Mouse (Mus musculus) spleen, adult 2 months (tissue): ENCODE measurements around the gene Frmd6. TPM values are rescaled to one million over a fixed set of nuclear protein-coding genes. Genes with fewer than 3 reads are reported as not detected.

ENCODE experiments used
- DNase-seq, 2 experiments: peaks; one replicate each; pipeline versions ENCODE4 v3.0.0 to v3.0.0-alpha.2; 2012 to 2021; ENCODE audit warnings: low spot score in 2 of 2, low read depth in 1 of 2
- H3K27ac ChIP-seq: fragments of 200-500 bp; 2 replicates; pipeline ENCODE4 v1.5.1; 2012; ENCODE audit warnings: low read length, inconsistent platforms; ENCODE audit not compliant: insufficient read depth
- H3K27me3 ChIP-seq: fragments of 200-500 bp; 2 replicates; pipeline ENCODE4 v1.6.1; 2012; ENCODE audit warnings: mild to moderate bottlenecking, moderate library complexity, low read length, inconsistent platforms; ENCODE audit not compliant: control insufficient read depth, insufficient read depth
- H3K36me3 ChIP-seq: fragments of 200-500 bp; 2 replicates; pipeline ENCODE4 v1.6.1; 2012; ENCODE audit warnings: mild to moderate bottlenecking, low read length, inconsistent platforms; ENCODE audit not compliant: control insufficient read depth, insufficient read depth
- H3K4me1 ChIP-seq: fragments of 200-500 bp; 2 replicates; pipeline ENCODE4 v1.6.1; 2011; ENCODE audit warnings: inconsistent platforms; ENCODE audit not compliant: control insufficient read depth, insufficient read depth, insufficient read length
- H3K4me3 ChIP-seq: fragments of 200-500 bp; 2 replicates; pipeline ENCODE4 v1.5.1; 2011; ENCODE audit warnings: mild to moderate bottlenecking, inconsistent platforms; ENCODE audit not compliant: insufficient read depth, insufficient read length; ENCODE audit errors: extremely low read depth
- CTCF ChIP-seq: fragments of 200-500 bp; IDR thresholded peaks from 2 replicates; pipeline ENCODE4 v1.5.1; 2011; ENCODE audit warnings: mild to moderate bottlenecking, inconsistent platforms; ENCODE audit not compliant: insufficient read depth, insufficient read length, insufficient replicate concordance; ENCODE audit errors: extremely low read depth
- POLR2A ChIP-seq: fragments of 200-500 bp; IDR thresholded peaks from 2 replicates; pipeline ENCODE4 v1.6.1; 2011; ENCODE audit warnings: low read depth, low read length, inconsistent platforms
- WGBS: fragments of 180-500 bp; shearing (Covaris S2); methylation state at CpG from one replicate; pipeline ENCODE4 v1.1.7; 2018; 5-methylcytosine and 5-hydroxymethylcytosine counted together
- polyA plus RNA-seq: library from polyadenylated mRNA; depleted of rRNA; stranded (reverse); fragments of >200 nt; gene quantifications from 2 replicates; pipeline ENCODE4 v1.2.3, GENCODE M21; 2012

The Frmd6 gene
- polyA plus RNA-seq, 1 experiment: 6.5 TPM

GRCm38 (mm10) chr12:70851342-70851960 lies 26.1 kb downstream of the Frmd6 start:
- H3K27ac ChIP-seq: no peak overlapping the region
- no peak for DNase-seq
- H3K36me3 ChIP-seq: no peaks in the 10 kb centered on the region
- H3K4me3 ChIP-seq: no peak overlapping the region
- H3K4me1 ChIP-seq: peaks cover 7% of the 10 kb centered on the region; the same call in 1 of the 2 replicates
- no peaks in the 10 kb centered on the region for H3K27me3 ChIP-seq
- TF ChIP-seq CTCF (no peak), POLR2A (no peak)
- WGBS: 70% methylated on average over 7 of the region's 7 CpGs

GRCm38 (mm10) chr12:70853026-70853425 lies 27.7 kb downstream of the Frmd6 start:
- TF ChIP-seq CTCF (no peak), POLR2A (no peak)
- Histone ChIP-seq H3K27me3 (no peaks in the 10 kb centered on the region), H3K4me3 (no peak overlapping the region), H3K4me1 (peaks cover 7% of the 10 kb centered on the region; the same call in 1 of the 2 replicates), H3K27ac (no peak overlapping the region), H3K36me3 (no peaks in the 10 kb centered on the region)
- no peak for DNase-seq
- WGBS: 17% methylated on average over 6 of the region's 6 CpGs

- Histone ChIP-seq H3K4me3 (no peak overlapping the region), H3K4me1 (peaks cover 7% of the 10 kb centered on the region; the same call in 1 of the 2 replicates), H3K36me3 (no peaks in the 10 kb centered on the region), H3K27ac (no peak overlapping the region), H3K27me3 (no peaks in the 10 kb centered on the region)
- TF ChIP-seq POLR2A: no peak
- TF ChIP-seq CTCF: no peak
- WGBS: 22% methylated on average over 6 of the region's 6 CpGs
- DNase-seq: no peak
Measured at GRCm38 (mm10) chr12:70855678-70856077, 30.4 kb downstream of the Frmd6 start.

- no peak overlapping the region for H3K27ac ChIP-seq
- TF ChIP-seq POLR2A (no peak), CTCF (no peak)
- H3K36me3 ChIP-seq: no peaks in the 10 kb centered on the region
- peaks cover 7% of the 10 kb centered on the region; the same call in 1 of the 2 replicates for H3K4me1 ChIP-seq
- no peaks in the 10 kb centered on the region for H3K27me3 ChIP-seq
- 91% methylated on average over 4 of the region's 4 CpGs for WGBS
- no peak for DNase-seq
- no peak overlapping the region for H3K4me3 ChIP-seq
Measured at GRCm38 (mm10) chr12:70856776-70857175, 31.5 kb downstream of the Frmd6 start.

GRCm38 (mm10) chr12:70863281-70863680 lies 38.0 kb downstream of the Frmd6 start:
- no peak overlapping the region for H3K27ac ChIP-seq
- no peaks in the 10 kb centered on the region for H3K27me3 ChIP-seq
- H3K4me3 ChIP-seq: no peak overlapping the region
- no peaks in the 10 kb centered on the region for H3K36me3 ChIP-seq
- WGBS: 39% methylated on average over 7 of the region's 7 CpGs
- peaks cover 4% of the 10 kb centered on the region; the same call in 1 of the 2 replicates for H3K4me1 ChIP-seq
- TF ChIP-seq POLR2A: no peak
- no peak for TF ChIP-seq CTCF
- no peak for DNase-seq

GRCm38 (mm10) chr12:70867780-70868179 lies 42.5 kb downstream of the Frmd6 start:
- Histone ChIP-seq H3K36me3 (no peaks in the 10 kb centered on the region), H3K27ac (no peak overlapping the region), H3K4me1 (peaks cover 4% of the 10 kb centered on the region; the same call in 1 of the 2 replicates), H3K4me3 (no peak overlapping the region), H3K27me3 (no peaks in the 10 kb centered on the region)
- DNase-seq: no peak
- TF ChIP-seq CTCF: no peak
- no peak for TF ChIP-seq POLR2A
- 66% methylated on average over 3 of the region's 3 CpGs for WGBS
